Mouse (Mus musculus) liver, embryonic 12.5 days (tissue): ENCODE data around the gene Gm26661. TPM values are rescaled to one million over a fixed set of nuclear protein-coding genes. Genes with fewer than 3 reads are reported as not detected.

Experiments used
- ATAC-seq: fragments of 200-750 bp; cut with Nextera tagmentation; 2 replicates; pipeline ENCODE4 v1.8.0; 2017; ENCODE audit warnings: moderate number of reproducible peaks, mild to moderate bottlenecking, moderate library complexity
- H3K27ac ChIP-seq: fragments of 300-500 bp; sonication (generic); 2 replicates; pipeline ENCODE4 v1.5.1; 2016; ENCODE audit warnings: mild to moderate bottlenecking
- H3K27me3 ChIP-seq: fragments of 300-500 bp; sonication (generic); replicated peaks from 2 replicates; pipeline ENCODE4 v1.6.1; 2016; ENCODE audit warnings: mild to moderate bottlenecking, moderate library complexity
- H3K36me3 ChIP-seq: fragments of 300-500 bp; sonication (generic); 2 replicates; pipeline ENCODE4 v1.6.1; 2016; ENCODE audit warnings: mild to moderate bottlenecking, moderate library complexity
- H3K4me1 ChIP-seq: fragments of 300-500 bp; sonication (generic); 2 replicates; pipeline ENCODE4 v1.6.1; 2016
- H3K4me2 ChIP-seq: fragments of 300-500 bp; sonication (generic); 2 replicates; pipeline ENCODE4 v1.6.1; 2016; ENCODE audit warnings: mild to moderate bottlenecking, moderate library complexity
- H3K4me3 ChIP-seq: fragments of 300-500 bp; sonication (generic); 2 replicates; pipeline ENCODE4 v1.5.1; 2016; ENCODE audit warnings: mild to moderate bottlenecking, moderate library complexity
- H3K9ac ChIP-seq: fragments of 300-500 bp; sonication (generic); 2 replicates; pipeline ENCODE4 v1.6.1; 2016; ENCODE audit warnings: mild to moderate bottlenecking, moderate library complexity
- H3K9me3 ChIP-seq: fragments of 300-500 bp; sonication (generic); replicated peaks from 2 replicates; pipeline ENCODE4 v1.6.1; 2016; ENCODE audit warnings: mild to moderate bottlenecking, moderate library complexity
- WGBS: fragments of 180-500 bp; shearing (Covaris S2); methylation state at CpG from one replicate; pipeline ENCODE4 v1.1.7; 2016; ENCODE audit not compliant: insufficient replicate concordance; 5-methylcytosine and 5-hydroxymethylcytosine counted together
- polyA plus RNA-seq: library from polyadenylated mRNA; unstranded; fragments of >200 nt; fragmentation: Nextera tagmentation; extraction: Ambion mirVana; gene quantifications from 2 replicates; pipeline ENCODE4 v1.2.1, GENCODE M21; 2016

Gm26661 gene
- polyA plus RNA-seq: not detected in 2 replicates

DNA sequence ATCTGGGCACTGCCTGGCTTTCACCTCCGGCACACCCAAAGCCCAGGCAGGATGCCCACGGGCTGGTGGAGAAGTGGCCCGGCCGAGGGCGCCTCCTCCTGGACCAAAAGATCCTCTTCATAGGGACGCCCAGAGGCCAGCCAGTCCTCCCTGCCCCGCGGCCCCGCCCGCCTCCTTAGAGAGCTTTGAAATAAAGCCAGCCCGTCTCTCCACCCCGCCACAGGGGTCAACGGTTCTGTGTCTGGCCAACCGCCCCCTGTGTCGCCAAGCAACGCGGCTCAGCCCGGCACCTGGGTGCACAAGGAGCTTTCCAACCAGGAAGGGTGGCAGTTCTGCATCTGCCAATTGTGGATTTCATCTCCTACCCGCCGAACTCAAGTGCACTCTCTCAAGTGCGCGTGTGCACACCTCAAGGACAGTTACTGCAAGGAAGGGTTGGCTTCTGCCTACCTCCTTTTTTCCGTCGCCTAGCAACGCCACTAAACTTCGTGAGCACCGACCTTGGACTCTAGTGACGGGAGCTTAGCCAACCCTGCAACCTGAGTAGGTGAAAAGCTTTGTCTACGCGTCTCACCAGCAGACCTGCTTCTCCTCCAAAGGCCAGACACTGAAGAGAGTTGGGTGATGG lies at the start of gene Gm26661:
TSS of gene Gm26661 (plus strand) at position 56 of the 628 bp plus-strand sequence.
- no peaks in the 10 kb centered on the region for H3K9me3 ChIP-seq
- peak within 1 kb of the TSS; percentile 62 for H3K4me2 ChIP-seq
- H3K27ac ChIP-seq: no peak within 1 kb of the TSS
- 0 out of 2 replicates have a peak, but pooled peaks cover 5% of the 10 kb centered on the region for H3K4me1 ChIP-seq
- 0 out of 2 replicates have a peak within 1 kb of the TSS, but pooled peaks have one; percentile 19 for H3K9ac ChIP-seq
- ATAC-seq: peak; percentile 55; the same call in 1 of the 2 replicates
- WGBS: 4% methylated on average over 30 of the region's 30 CpGs
- peak within 1 kb of the TSS; percentile 37 for H3K4me3 ChIP-seq
- H3K36me3 ChIP-seq: no peaks in the 10 kb centered on the region
- H3K27me3 ChIP-seq: peaks cover 39% of the 10 kb centered on the region

DNA sequence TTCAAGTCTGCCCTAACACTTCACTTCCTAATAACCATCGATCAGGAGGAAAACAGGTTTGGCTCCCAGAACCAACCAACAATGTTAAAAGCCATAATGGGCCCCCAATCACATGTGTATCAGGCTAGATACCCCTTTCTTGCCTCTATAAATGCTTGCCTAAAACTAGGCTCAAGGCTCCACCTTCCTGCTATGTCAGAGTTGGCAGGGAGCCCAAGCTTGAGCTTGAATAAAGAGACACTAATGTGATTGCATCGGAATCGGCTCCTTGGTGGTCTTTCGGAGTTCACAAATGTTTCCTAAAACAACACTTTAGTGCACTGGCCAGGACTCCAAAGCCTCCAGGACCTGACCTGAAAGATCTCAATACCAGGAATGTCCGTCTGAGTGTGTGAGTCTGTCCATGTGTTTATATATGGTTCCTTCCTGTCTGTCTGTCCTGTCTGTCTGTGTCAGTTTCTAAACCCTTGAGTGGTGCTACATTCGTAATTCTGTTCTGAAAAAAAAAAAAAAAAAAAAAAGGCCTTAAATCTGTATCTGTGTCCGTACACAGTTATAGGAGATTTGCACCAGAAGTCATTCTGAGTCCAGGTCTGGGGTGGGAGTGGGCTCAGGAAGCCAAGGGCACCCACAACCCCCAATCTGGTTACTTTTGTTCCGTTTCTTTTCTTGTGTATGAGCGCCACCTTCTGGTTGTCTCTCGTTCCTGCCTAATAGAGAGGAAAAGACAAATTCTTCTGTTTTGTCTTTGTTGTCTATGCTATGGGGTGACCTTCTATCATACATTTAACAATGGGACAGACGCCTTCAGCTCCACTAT lies 42.2 kb upstream of the Gm26661 start:
- Histone ChIP-seq H3K9me3 (no peaks in the 10 kb centered on the region), H3K27me3 (no peaks in the 10 kb centered on the region), H3K9ac (no peak overlapping the region), H3K27ac (no peak overlapping the region), H3K4me1 (no peaks in the 10 kb centered on the region), H3K4me3 (no peak overlapping the region), H3K36me3 (no peaks in the 10 kb centered on the region), H3K4me2 (peak overlapping the region; percentile 15; the same call in 1 of the 2 replicates)
- WGBS: 34% methylated on average over 11 of the region's 11 CpGs
- no peak for ATAC-seq

DNA sequence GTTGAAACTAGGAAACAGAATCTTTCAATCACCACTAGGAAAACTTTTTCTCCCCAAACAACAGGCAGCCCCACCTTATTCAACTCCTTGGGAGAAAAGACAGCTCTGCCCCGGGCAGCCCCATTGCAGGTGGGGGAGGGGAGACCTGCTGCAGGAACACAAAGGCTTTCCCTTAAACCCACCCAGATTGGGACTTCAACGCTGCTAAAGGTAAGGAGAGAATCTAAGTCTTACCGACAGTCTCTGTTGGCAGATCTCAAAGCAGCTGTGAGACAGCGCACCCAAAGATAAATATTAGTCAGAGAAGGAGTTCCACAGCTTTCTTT lies 41.7 kb upstream of the Gm26661 start:
- H3K27ac ChIP-seq: no peak overlapping the region
- no peak for ATAC-seq
- no peak overlapping the region for H3K4me3 ChIP-seq
- H3K27me3 ChIP-seq: no peaks in the 10 kb centered on the region
- 20% methylated on average over 4 of the region's 4 CpGs for WGBS
- no peaks in the 10 kb centered on the region for H3K4me1 ChIP-seq
- no peaks in the 10 kb centered on the region for H3K36me3 ChIP-seq
- H3K9me3 ChIP-seq: no peaks in the 10 kb centered on the region
- H3K4me2 ChIP-seq: peak overlapping the region; percentile 15
- H3K9ac ChIP-seq: no peak overlapping the region

DNA sequence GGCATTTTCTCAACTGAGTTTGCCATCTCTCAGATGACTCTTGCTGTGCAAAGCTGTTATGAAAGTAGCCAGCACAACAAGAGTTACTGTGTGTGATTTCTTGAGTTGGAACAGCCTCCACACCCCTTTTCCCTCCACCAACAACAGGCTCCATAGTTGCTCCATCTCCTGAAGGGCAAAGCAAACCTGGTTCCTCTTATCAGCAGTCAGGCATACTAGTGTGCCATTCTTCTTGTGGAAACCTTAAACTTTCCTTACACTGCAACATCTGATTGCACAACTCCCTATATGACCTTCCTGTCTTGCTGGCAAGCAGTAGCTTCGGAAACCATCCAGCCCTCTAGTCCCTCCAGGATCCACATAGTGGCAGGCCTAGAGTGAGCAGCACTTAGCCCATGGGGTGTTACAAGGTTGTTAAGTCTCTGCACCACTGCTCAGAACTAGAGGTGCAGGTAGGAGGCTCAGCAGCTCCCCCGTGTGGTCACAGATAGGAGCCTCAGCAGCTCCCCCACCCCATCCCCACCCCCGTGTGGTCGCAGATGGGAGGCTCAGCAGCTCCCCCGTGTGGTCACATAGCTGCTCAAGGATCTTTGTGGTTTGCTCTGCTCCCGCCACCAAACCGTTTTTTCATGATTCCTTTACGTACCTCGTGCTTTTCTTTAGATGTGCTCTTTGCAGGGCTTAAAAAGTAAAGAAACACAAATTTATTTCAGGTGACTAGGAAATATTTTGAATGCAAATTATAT lies 25.6 kb upstream of the Gm26661 start:
- no peak overlapping the region for H3K9ac ChIP-seq
- H3K27me3 ChIP-seq: no peaks in the 10 kb centered on the region
- H3K4me1 ChIP-seq: no peaks in the 10 kb centered on the region
- H3K4me3 ChIP-seq: no peak overlapping the region
- 11% methylated on average over 9 of the region's 9 CpGs for WGBS
- no peaks in the 10 kb centered on the region for H3K36me3 ChIP-seq
- peak; percentile 84 for ATAC-seq
- no peak overlapping the region for H3K27ac ChIP-seq
- H3K9me3 ChIP-seq: no peaks in the 10 kb centered on the region
- no peak overlapping the region for H3K4me2 ChIP-seq

- H3K27me3 ChIP-seq: no peaks in the 10 kb centered on the region
- peak overlapping the region; percentile 67 for H3K4me2 ChIP-seq
- H3K36me3 ChIP-seq: no peaks in the 10 kb centered on the region
- 12% methylated on average over 24 of the region's 24 CpGs for WGBS
- H3K4me1 ChIP-seq: peaks cover 3% of the 10 kb centered on the region
- H3K27ac ChIP-seq: peak overlapping the region; percentile 60
- H3K9me3 ChIP-seq: no peaks in the 10 kb centered on the region
- ATAC-seq: peak; percentile 73
- H3K4me3 ChIP-seq: peak overlapping the region; percentile 63
- H3K9ac ChIP-seq: peak overlapping the region; percentile 62
These were observed 17.5 kb upstream of the Gm26661 start for GRCm38 (mm10) chr14:7773714-7774389.

GRCm38 (mm10) chr14:7786073-7786472 lies 5.3 kb upstream of the Gm26661 start:
- Histone ChIP-seq H3K4me2 (peak overlapping the region; percentile 17; the same call in 1 of the 2 replicates), H3K9ac (no peak overlapping the region), H3K4me1 (peaks cover 6% of the 10 kb centered on the region), H3K4me3 (no peak overlapping the region), H3K9me3 (no peaks in the 10 kb centered on the region), H3K36me3 (no peaks in the 10 kb centered on the region), H3K27ac (no peak overlapping the region), H3K27me3 (peaks cover 14% of the 10 kb centered on the region)
- 24% methylated on average over 13 of the region's 13 CpGs for WGBS
- ATAC-seq: no peak

GRCm38 (mm10) chr14:7789266-7790030 lies 1.9 kb upstream of the Gm26661 start:
- WGBS: 67% methylated on average over 7 of the region's 7 CpGs
- no peak for ATAC-seq
- Histone ChIP-seq H3K27ac (no peak overlapping the region), H3K4me3 (no peak overlapping the region), H3K4me2 (no peak overlapping the region), H3K27me3 (peaks cover 39% of the 10 kb centered on the region), H3K36me3 (no peaks in the 10 kb centered on the region), H3K9me3 (no peaks in the 10 kb centered on the region), H3K9ac (no peak overlapping the region), H3K4me1 (peaks cover 11% of the 10 kb centered on the region)

DNA sequence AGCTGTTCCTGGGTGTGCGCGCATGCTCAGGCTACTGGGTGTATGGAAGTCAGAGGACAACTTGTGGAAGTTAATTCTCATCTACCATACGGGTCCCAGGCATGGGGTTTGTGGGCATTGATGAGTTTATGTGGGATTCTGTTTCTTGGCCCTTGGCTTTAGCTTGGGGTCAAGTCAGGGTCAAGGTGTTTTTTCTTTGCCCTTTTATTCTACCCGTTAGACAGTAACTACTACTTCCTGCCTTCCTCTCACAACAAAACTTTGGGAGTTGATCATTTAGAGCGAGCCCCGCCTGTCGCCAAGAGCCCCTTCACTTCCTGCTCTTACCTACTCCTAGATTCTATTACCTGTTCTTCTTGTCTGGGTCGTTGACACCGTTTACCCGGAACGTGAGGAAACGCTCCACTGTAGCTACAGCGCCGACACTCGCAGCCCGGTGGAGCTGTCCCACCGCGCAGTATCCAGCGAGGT lies 291 bp upstream of the Gm26661 start:
- Histone ChIP-seq H3K4me3 (peak overlapping the region; percentile 37), H3K27me3 (peaks cover 39% of the 10 kb centered on the region)
- WGBS: 12% methylated on average over 19 of the region's 19 CpGs

GRCm38 (mm10) chr14:7795961-7796360 lies 4.6 kb downstream of the Gm26661 start:
- no peak for ATAC-seq
- Histone ChIP-seq H3K27ac (no peak overlapping the region), H3K9me3 (no peaks in the 10 kb centered on the region), H3K36me3 (no peaks in the 10 kb centered on the region), H3K4me2 (no peak overlapping the region), H3K4me3 (no peak overlapping the region), H3K27me3 (peaks cover 26% of the 10 kb centered on the region), H3K9ac (no peak overlapping the region), H3K4me1 (0 out of 2 replicates have a peak, but pooled peaks cover 5% of the 10 kb centered on the region)
- WGBS: 82% methylated on average over 4 of the region's 4 CpGs

More for the DNA sequence above, 291 bp upstream of the Gm26661 start:
- peak overlapping the region; percentile 62 for H3K4me2 ChIP-seq
- no peak for ATAC-seq
- 0 out of 2 replicates have a peak overlapping the region, but pooled peaks have one; percentile 19 for H3K9ac ChIP-seq
- no peak overlapping the region for H3K27ac ChIP-seq
- H3K36me3 ChIP-seq: no peaks in the 10 kb centered on the region
- no peaks in the 10 kb centered on the region for H3K9me3 ChIP-seq
- H3K4me1 ChIP-seq: peaks cover 7% of the 10 kb centered on the region

- no peak for ATAC-seq
- no peaks in the 10 kb centered on the region for H3K4me1 ChIP-seq
- H3K27me3 ChIP-seq: no peaks in the 10 kb centered on the region
- H3K9ac ChIP-seq: no peak overlapping the region
- H3K9me3 ChIP-seq: no peaks in the 10 kb centered on the region
- no peak overlapping the region for H3K4me3 ChIP-seq
- H3K4me2 ChIP-seq: no peak overlapping the region
- no peaks in the 10 kb centered on the region for H3K36me3 ChIP-seq
- H3K27ac ChIP-seq: no peak overlapping the region
These were observed 9.2 kb downstream of the Gm26661 start for GRCm38 (mm10) chr14:7800611-7801010.

DNA sequence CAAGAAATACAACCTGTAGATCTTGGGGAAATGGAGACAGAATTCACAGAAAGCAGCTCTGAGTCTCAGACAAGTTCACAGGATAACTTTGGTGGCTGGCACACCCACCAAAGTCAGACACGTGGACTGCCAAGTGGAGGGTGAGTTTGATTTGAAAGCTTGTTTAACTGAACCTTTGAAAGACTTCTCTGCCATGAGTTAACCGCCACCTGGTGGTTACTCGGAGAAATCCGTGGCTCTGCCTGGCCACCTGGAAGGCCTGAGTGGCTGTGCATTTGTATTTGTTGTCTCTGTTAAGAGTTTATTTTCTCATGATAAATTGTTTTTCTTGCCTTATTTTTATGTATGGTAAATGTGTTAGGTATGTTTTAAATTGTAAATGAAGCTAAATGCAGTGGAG lies 10.4 kb downstream of the Gm26661 start:
- WGBS: 11% methylated on average over 4 of the region's 4 CpGs
- no peak overlapping the region for H3K27ac ChIP-seq
- H3K9ac ChIP-seq: no peak overlapping the region
- no peaks in the 10 kb centered on the region for H3K9me3 ChIP-seq
- H3K27me3 ChIP-seq: no peaks in the 10 kb centered on the region
- H3K36me3 ChIP-seq: no peaks in the 10 kb centered on the region
- H3K4me2 ChIP-seq: no peak overlapping the region
- H3K4me3 ChIP-seq: no peak overlapping the region
- no peaks in the 10 kb centered on the region for H3K4me1 ChIP-seq
- ATAC-seq: no peak
